Mouse (Mus musculus): Measurements from ENCODE around the gene Kdm1a. TPM values are rescaled to one million over a fixed set of nuclear protein-coding genes. Genes with fewer than 3 reads are reported as not detected.

Gene Kdm1a
- total RNA-seq, 2 experiments from 2014 or later, result 95.6 to 96.1 TPM

DNA sequence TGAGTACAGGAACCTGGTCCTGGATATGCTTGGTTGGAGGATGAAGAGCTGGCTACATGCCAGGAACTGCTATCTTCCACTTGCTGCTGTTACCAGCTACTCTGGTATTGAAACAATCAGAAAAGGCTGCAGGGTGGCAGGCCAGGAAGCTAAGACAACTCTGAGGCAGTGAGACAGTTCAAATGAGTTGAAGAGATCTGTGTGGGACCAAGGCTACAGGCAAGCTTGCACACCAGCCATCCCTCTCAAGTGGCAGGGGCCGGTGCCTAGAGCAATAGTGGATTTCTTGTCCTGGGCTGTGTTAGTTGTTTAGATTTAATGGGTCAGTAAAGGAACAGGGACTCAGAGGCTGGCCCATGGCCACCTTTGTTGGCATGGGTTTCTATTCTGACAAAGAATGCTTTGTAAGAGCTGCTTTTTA lies 54.1 kb downstream of the Kdm1a start:
- DNase-seq (ENCODE audit: low spot score in 2 of 2), result no peak
- intact Hi-C loops (cut with DNase I), result no loop called here

DNA sequence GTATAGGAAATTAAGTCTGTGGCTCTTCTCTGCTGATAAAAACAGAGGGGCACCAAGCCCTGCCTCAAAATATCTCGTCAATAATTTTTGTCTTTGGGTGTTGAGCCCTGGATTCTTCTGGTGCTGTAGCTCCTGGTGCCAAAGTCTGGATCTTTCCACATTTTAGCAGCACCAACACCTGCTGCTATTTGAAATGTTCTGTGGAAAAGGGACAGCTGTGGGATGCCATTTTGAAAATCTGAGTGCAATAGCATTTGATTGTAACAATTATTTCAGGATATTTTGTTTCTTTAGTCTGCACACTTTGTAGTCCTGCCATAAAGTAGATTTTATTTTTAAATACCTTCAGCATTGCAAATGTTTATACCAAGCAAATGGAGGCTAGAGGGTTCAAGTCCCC lies 54.8 kb downstream of the Kdm1a start:
- intact Hi-C loops (cut with DNase I), result no loop called here
- DNase-seq (ENCODE audit: low spot score in 2 of 2), result no peak

DNA sequence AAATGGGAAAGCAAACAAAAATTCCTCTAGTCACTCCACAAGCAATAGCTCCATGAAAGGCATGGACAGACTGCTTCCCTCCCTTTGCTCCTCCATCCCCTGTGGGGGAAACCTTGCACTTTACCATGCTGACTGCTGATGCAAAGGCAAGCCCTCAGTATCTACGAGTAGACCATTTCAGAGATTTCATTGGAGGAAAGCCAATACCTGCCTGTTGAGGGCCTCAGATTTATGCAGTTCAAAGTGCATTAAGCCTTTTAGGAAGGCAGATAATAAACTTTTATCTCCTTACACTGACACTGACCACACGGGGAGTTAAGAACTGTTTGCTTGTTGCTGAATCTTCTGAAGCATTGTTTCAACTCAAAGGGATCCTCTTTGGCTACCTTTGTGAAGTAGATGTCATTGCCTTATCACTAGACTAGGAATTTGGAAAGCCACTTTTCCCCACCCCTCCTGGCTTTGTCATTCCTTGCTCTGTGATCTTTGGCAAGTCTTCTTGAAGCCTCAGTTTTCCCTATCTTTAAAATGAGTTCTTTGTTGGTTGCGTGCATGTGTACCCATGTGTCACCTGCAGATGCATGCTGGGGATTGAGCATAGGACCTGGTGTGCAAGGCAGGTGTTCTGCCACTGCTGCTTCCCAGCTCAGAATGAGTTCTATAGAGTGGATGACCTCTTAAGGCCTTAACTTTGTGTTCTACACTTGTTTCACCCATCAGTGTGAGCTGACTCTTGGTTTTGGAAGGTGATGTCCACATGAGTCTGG lies 56.1 kb downstream of the Kdm1a start:
- intact Hi-C loops (cut with DNase I), result no loop called here

DNA sequence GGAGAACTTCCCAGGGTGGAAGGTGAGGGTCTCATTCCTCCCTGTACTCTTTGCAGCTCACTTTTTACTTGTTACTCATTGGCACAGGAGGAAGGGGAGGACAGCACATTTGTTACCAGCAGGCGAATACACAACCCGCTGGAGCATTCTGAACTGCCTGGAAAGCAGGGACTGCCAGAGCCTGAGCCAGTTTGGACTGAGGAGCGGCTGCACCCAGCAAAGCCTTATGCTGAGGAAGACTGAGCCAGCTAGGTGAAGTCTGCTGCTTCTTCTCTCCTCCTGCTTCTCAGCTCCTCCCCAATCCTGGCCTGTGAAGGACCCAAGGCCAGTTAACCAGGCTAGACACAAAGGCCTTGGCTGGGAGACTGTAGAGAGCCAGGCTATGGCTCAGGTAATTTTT lies 57.4 kb downstream of the Kdm1a start:
- DNase-seq (ENCODE audit: low spot score in 2 of 2), result no peak
- intact Hi-C loops (cut with DNase I), result no loop called here

More for the DNA sequence above, 56.1 kb downstream of the Kdm1a start:
- DNase-seq (ENCODE audit: low spot score in 2 of 2), result no peak

DNA sequence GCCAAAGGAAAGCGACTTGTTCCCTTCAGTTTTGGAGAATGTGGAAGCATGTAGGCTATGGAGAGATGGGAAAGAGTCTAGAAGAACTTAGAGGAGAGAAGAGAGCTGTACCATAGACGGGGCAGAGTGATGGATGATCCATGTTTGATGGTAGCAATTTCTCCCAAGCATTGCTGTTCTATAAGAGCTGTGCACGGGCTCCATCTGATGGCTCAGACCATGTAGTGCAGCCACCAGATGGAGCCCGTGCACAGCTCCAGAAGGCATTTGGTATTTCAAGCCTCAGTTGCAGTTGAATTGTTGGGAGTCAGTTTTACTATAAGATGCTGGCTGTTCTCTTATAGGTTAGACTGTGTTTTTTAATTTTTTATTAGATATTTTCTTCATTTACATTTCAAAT lies 76.1 kb downstream of the Kdm1a start:
- peak; percentile 44 to 52 for DNase-seq (ENCODE audit: low spot score in 2 of 2)
- intact Hi-C loops (cut with DNase I), result loop anchor here (1.0 to 5.0 kb wide), 3 partner anchors 72 to 159 kb away; no protein-coding TSS in a partner anchor

DNA sequence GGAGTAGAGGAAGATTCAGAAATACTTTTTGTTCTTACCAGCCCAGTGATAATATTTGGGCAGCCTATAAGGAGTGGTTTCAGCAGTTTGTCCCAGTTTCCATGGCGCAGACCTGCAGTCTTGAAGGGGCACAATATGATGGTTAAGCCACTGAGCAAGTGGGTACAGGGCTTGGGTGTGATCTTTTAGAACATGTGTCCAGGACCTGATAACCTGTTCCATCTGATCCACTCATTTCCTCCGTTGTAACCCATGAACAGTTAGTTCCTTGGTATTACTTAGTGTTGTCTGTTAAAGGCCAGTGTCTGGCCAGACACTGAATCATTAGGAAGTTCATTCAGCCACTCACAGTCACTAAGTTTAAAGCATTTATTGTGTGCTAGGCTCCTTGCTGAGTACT lies 78.2 kb downstream of the Kdm1a start:
- DNase-seq (ENCODE audit: low spot score in 2 of 2), result no peak
- intact Hi-C loops (cut with DNase I), result no loop called here

DNA sequence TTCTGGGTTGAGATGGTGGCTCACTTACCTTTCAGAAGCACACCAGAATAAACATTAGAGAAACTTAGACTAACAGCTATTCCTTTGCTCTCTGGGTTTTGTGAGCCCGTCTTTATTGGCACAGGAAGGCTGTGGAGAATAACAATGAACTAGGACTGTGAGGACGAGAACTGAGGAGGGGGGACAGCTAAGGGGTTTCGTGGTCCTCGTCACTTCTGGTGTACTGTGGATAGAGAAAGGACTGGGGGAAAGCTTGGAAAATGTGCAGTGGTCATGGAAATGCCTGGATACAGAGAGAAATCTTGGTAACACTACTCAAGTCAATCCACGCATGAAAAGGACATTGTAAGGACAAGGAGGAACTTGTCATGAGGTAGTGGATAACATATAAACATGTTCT lies 80.6 kb downstream of the Kdm1a start:
- intact Hi-C loops (cut with DNase I), result no loop called here
- no peak for DNase-seq (ENCODE audit: low spot score in 2 of 2)

DNA sequence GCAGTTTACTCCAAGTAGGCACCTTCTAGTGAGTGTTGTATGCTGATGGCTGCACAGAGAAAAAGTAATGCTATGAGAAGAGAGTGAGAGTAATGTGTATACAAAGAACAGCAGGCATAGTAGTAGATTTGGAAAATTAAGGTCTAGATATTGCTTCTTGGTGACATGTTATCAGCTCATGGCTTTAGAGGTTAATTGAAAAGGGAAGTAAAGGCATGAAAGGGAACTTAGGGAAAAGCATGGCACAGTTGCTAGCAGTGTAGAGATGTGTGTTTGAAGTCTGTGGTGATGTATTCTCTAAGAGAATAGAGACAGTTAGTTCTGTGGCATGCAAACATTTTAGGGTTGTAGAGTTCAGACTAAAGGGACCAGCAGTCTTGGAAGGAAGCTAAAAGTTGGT lies 82.7 kb downstream of the Kdm1a start:
- intact Hi-C loops (cut with DNase I), result loop anchor here (5.0 kb wide), 1 partner anchor 48 kb away; no protein-coding TSS in a partner anchor
- DNase-seq (ENCODE audit: low spot score in 2 of 2), result no peak

DNA sequence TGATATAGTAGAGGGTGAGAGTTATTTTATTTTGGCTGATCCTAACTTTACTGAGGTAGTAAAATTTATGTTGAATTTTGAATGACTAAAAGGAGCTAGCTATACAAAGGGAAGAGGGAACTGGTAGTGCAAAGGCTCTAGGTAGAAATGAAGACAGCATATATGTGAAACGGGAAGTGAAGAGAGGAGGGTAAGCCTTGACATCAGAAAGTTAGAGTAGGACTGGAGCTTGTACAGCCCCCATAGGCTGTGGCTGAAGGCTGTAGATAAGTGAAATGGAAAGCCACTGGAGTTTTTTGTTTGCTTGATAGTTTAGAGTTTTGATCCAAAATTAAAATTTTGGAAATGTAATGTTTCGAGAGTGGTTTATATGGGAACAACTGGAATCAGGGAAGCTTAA lies 83.9 kb downstream of the Kdm1a start:
- intact Hi-C loops (cut with DNase I), result loop anchor here (5.0 kb wide), 1 partner anchor 46 kb away; no protein-coding TSS in a partner anchor

DNA sequence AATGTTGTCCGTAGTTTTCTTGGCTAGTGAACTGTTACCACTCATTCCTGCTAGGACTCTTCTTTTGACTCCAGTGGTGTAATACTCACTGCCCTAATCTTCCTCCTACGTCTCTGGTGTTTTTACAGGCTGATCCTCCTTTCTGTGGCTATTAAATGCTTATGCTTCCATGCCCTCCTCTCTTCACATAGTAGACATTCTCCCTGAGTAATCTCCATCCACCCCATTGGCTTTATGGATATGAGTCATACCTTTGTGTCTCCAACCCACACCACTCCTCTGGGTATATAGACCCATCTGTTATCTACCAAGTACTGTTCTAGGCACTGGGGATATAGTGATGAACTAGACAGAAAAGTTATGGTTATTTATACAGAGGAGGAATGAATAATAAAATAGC lies 84.4 kb downstream of the Kdm1a start:
- intact Hi-C loops (cut with DNase I), result loop anchor here (5.0 kb wide), 1 partner anchor 46 kb away; no protein-coding TSS in a partner anchor
- no peak for DNase-seq (ENCODE audit: low spot score in 2 of 2)

More for the DNA sequence above, 83.9 kb downstream of the Kdm1a start:
- DNase-seq (ENCODE audit: low spot score in 2 of 2), result no peak

DNA sequence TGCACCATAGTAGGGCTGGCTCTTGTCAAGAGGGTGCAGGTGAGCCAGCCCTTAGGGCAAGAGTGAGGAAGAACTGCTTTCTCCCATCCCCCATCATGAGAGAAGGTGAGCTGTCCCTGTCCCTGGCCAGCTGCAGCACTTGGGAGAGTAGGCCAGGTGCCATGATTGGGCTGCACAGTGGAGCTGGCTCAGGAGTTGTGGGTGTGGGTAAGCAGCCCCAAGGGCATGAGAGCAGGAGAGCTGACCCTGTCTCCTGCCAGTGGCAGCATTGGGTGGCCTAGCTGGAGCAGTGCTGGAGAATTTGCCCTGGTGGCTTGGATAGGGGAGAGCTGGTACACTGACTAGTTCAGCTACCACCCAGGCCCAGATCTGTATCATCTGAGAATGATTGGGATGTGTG lies 89.6 kb downstream of the Kdm1a start:
- intact Hi-C loops (cut with DNase I), result no loop called here
- no peak for DNase-seq (ENCODE audit: low spot score in 2 of 2)

DNA sequence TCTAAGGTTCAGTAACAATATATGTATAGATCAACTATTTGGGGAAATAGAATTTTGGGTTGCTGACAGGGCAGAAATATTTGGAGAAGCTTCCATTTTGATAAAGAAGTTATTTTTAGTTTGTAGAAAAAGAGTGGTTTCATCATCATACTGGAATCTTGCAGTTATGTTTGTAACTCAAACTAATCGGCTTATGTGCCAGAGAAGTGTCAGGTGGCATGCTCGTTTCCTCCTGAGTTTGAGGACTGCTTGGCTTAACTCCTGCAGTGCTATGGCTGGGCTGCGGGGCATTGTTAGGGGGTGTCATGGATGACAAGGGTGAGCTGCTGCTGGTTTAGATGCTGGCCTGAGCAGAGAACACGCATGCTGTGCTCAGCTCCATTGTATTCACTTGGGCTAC lies 90.8 kb downstream of the Kdm1a start:
- no peak for DNase-seq (ENCODE audit: low spot score in 2 of 2)
- intact Hi-C loops (cut with DNase I), result no loop called here

DNA sequence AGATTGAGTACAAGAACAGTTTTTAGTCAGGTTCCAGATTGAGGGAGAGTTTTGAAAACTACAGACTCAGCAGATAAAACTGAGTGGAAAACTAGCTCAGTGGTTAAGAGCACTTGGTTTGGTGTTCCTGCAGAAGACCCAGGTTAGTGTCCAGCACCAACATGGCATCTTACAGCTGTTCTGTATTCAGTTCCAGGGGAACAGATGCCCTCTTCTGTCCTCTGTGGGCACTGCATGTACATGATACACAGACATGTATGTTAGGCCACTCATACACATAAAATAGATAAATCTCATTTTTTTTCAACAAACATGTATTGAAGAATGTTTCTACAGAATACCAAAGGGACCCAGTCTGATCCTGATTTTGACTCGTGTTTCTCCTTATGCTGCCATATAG lies 92.7 kb downstream of the Kdm1a start:
- DNase-seq (ENCODE audit: low spot score in 2 of 2), result no peak
- intact Hi-C loops (cut with DNase I), result no loop called here

DNA sequence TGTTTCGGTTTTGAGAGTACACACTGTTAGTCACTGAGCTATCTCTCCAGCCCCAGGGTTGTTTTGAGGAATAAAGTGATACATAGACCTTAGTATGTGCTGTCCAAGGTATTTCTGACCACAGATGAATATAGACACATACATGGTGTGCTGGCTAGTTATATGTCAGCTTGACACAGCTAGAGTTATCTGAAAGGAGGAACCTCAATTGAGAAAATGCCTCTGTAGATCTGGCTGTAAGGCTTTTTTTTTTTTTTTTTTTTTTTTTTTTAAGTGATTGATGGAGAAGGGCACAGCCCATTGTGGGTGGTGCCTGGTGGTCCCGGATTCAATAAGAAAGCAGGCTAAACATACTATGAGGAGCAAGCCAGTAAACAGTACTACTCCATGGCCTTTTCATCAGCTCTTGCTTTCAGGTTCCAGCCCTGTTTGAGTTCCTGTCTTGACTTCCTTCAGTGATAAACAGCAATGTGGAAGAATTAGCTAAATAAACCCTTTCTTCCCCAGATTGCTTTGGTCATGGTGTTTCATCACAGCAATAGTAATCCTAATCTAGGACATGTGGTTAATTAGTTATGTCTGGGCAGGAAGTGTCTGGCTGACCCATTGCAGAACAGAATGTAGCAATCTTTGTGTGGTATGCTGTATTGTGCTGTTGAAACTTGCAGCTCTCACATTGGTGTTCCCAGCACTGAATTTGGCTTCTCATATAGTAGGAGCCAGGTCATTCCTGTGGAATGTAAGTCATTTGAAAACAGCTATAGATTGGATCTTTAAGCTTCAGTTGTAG lies 96.9 kb downstream of the Kdm1a start:
- no peak for DNase-seq (ENCODE audit: low spot score in 2 of 2)
- intact Hi-C loops (cut with DNase I), result no loop called here

Small RNA genes lying within 50 kb of the gene (microRNA-seq; reads per million reads assigned to microRNA genes)
- gene Gm22180, result not detected

Other genes with a start within 250 kb of the Kdm1a start
- gene Htr1d, start 179.2 kb downstream of the Kdm1a start, total RNA-seq (2021), result 1 to 10 TPM; 1.9 to 7.2 TPM
- under 1 TPM; 0.25 to 0.68 TPM for gene 6030445D17Rik, start 140.5 kb downstream of the Kdm1a start, total RNA-seq (2021)
- gene Luzp1, start 133.0 kb downstream of the Kdm1a start, total RNA-seq (2021), result 10 to 100 TPM; 74.6 to 75.0 TPM
- not detected for gene Tex46, start 7.7 kb upstream of the Kdm1a start, total RNA-seq (2021)
- under 1 TPM in 1 of 2 experiments, not detected in 1; 0.15 TPM for gene Lactbl1, start 19.9 kb upstream of the Kdm1a start, total RNA-seq (2021)
- gene Ephb2, start 233.3 kb upstream of the Kdm1a start, total RNA-seq (2021), result 10 to 100 TPM; 16.9 to 18.0 TPM

Data from left cerebral cortex, postnatal 36 days (tissue).